Mouse (Mus musculus) gastrocnemius, postnatal 4 days (tissue): ENCODE data around the gene Ppp1r12c. TPM values are rescaled to one million over a fixed set of nuclear protein-coding genes. Genes with fewer than 3 reads are reported as not detected.

Experiments used
- DNase-seq, 2 experiments: peaks; one replicate each; pipeline ENCODE4 v3.0.0; 2021 to 2022; ENCODE audit warnings: low spot score in 2 of 2, mixed read lengths in 2 of 2
- total RNA-seq, 2 experiments: library from RNA; stranded (reverse); gene quantifications; 2 replicates each; pipeline ENCODE4 v1.2.3; 2021

The Ppp1r12c gene
- total RNA-seq, 2 experiments from 2014 or later, result 63.9 to 81.6 TPM

DNA sequence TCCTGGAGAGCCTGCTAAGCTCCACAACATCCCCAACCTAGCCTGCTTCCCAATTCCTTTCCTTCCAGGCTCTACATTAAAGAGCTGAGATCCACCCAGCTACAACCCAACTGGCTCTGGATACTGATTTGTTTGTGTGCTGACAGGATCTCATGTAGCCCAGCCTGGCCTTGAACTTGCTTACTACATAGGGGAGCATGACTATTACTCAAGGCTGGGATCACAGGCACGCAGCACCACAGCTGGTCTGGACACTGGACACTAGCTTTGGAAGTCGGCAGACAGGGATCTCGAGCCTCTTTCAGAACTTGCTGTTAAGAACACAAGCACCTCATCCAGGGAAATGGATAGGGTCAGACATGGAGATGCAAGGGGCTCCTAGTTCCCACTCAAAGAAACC is 5.0 kb downstream of the Ppp1r12c start:
- no peak for DNase-seq

DNA sequence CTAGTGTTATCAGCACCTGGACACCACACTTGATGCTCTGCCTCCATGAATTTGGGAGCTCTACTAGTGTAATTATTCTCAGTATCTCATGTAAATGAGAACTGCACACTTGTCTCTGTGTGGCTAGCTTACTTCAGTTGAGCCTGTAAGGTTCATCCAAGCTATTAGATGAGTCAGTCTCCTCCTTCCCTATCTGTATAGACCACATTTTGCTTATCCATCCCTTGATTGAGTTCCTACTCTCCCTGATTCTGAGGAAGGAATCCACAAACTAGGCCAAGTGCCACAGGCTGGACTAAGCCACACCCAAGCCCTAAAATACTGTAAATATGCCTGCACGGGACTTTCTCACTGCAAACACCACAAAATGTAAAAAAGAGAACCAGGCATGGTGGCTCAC is 7.5 kb downstream of the Ppp1r12c start:
- DNase-seq, result no peak

DNA sequence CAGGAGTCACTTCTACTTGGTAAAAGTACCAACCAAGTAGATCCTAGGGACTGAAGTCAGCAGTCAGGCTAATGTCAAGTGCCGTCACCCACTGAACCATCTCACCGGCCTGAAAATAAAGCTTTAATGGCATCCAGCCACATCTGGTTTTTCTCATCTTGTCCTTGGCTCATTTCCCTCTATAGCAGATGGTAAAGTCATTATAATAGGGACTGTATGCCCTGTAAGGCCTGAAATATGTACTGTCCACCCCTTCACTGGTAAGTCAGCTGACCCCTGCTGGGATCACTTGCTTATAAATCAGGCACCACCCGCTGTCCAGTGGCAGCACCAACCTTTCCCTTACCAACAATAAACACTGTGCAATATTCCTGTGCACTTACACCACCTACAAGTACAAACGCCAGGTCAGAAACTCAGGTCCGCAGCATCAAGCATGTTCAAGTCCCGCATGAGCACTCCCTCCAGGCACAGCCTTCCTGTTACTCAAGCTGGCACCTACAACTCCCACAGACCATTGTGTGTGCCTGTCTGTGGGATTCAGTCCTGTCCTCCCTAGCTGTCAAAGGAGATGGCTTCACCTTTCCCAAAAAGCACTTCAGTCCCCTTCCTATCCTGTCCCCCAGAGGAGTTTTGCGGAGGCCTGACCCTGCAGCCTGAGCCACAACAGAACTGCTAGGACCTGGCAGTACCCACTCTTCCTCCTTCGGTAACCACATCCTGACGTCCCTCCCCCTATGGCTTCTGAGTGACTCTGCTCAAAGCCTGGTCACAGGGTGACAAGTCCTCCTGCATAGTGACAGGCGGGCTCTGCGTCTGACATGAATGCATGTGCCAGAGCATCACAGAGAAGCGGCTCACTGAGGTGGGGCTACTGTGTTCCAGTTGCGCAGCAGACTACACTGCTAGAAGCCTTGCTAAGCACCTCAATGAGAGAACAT is 8.9 kb downstream of the Ppp1r12c start:
- no peak for DNase-seq

DNA sequence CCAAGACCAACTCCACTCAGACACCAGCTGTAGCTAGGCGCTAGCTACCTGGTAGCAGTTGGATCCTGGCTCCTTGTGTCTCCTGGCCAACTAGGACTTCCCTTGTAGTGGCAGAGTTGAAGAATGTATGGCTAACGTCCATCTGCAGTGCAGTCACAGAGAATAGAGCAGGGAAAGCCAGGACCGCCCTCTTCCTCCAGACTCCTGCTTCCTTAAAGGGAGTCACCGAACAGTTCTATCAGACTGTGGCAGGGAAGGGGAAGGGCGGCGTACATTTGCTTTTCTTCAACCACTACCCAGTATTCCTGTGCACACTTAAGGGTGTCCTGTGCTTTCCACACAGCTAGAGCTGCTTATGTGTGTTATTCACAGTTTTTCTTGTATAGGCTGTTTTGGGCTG is 10.2 kb downstream of the Ppp1r12c start:
- DNase-seq, result no peak

DNA sequence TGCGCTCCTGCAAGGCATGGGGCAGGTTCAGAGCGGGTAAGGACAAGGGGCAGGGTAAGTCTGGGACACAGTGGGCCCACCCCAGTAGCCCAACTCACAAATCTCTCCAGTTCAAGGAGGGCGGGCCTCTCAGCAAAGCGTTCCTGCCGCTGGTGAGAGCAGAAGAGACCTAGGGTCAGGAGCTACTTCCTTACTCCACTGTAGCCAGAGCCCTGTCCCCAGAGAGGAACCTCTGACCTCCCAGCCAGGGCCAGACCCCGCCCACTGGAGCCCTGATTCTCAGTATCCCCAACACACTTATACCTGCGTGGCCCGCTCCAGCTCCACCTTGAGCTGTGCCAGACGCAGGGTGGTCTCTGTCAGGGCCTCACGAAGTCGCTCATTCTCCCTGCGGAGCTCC is 19.2 kb downstream of the Ppp1r12c start:
- DNase-seq, result no peak

DNA sequence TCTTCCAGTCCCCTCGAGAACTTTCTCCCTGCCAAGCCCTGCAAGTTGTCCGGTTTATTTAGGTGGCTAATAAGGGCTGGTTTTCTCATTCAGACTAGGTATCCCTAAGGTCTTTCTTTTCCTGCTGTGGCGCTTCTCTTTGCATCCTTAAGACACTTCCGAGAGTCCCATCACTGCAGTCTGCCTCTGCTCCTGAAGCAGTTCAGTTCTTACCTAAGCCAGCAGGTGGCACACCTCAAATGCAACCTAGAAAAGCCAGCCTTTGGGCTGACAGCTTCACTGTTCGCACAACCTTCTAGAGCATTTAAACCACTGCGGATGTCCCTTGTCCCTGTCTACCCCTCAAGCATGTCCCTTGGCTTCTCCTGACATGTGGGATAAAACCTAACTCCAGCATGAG is 21.8 kb downstream of the Ppp1r12c start:
- DNase-seq, result no peak

DNA sequence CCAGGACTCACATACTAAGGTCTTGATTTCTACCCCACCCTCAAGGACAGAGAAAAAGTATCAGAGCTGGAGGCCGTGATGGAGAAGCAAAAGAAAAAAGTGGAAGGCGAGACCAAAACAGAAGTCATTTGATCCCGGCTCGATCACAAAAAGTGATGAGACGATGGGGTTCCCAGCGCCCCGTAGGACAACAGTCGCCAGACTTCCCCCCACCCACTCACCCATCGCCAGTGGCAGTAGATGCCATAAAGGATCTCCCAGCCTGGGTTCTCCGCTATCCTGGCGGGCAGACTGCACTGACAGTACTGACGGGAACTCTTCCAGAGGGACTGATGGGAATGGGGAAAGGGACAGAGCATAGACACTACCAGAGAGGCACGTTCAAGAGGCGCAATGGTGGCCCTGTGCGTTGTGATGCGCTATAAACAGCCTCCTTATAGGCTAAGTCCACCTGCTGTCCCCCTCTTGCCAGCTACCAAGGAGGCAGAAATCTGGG is 22.6 kb downstream of the Ppp1r12c start:
- no peak for DNase-seq

DNA sequence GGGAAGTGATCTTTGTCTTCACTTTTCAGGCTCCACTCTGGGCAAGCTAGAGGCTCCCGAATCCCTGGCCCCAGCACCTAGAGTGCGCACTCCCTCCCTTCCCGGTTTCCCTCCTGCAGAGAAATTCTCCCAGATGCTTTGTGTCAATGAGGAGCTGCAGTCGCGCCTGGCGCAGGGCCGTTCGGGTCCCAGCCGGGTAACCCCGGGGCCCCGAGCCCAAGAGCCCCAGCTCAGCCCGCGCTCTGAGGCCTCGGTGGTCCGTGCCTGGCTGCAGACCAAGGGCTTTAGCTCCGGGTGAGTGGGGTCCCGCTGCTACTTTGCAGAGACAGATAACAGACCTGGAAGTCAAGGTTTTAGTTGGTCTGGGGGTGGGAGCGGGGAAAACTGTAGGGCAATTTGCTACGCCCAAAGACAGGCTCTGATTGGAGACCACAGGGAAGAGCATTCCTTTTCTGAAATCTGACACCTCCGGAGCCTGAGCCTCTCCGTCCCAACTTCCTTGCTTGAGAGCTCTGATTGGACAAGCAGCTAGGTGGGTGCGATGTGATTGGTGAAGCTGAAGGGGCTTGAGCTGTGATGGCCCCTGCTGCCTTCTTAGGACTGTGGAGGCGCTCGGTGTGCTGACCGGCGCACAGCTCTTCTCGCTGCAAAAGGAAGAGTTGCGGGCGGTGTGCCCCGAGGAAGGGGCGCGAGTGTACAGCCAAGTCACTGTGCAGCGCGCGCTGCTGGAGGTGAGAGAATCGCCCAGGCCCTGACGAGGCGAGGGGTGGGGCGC is 23.3 kb downstream of the Ppp1r12c start:
- peak in 1 of 2 experiments; percentile 65 for DNase-seq

DNA sequence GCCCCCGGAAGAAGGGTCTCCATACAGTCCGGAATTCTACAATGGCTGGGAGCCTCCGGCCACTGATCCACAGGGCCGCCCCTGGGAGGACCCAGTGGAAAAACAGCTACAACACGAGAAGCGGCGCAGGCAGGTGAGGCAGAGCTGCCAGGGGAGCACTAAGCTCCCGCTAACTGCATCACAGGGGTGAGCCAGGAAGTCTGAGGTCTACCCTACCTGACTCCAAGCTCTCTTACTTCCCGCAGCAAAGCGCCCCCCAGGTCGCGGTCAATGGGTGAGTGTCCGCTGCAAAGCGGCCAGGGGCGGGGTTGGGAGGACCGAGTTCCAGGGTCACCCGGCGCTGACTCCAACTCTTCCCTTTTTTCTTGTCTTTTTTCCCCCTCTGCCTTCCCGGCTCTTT is 27.5 kb downstream of the Ppp1r12c start:
- no peak for DNase-seq

DNA sequence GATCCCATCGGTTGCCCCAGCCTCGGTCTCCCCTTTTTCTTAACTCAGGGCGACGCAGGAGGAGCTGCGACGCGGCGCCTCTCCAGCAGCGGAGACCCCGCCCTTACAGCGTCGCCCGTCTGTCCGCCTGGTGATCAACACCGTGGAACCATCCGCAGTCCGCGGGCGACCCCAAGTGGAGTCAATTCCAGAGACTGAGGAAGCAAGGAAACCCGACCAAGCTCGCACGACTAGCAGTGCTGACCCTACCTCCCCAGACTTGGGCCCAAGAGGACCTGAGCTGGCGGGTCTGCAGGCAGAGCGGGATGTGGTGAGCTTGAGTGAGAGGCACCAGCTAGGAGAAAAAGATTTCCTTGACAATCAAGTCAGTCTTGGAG is 30.3 kb downstream of the Ppp1r12c start:
- DNase-seq, result peak; percentile 53 to 80

DNA sequence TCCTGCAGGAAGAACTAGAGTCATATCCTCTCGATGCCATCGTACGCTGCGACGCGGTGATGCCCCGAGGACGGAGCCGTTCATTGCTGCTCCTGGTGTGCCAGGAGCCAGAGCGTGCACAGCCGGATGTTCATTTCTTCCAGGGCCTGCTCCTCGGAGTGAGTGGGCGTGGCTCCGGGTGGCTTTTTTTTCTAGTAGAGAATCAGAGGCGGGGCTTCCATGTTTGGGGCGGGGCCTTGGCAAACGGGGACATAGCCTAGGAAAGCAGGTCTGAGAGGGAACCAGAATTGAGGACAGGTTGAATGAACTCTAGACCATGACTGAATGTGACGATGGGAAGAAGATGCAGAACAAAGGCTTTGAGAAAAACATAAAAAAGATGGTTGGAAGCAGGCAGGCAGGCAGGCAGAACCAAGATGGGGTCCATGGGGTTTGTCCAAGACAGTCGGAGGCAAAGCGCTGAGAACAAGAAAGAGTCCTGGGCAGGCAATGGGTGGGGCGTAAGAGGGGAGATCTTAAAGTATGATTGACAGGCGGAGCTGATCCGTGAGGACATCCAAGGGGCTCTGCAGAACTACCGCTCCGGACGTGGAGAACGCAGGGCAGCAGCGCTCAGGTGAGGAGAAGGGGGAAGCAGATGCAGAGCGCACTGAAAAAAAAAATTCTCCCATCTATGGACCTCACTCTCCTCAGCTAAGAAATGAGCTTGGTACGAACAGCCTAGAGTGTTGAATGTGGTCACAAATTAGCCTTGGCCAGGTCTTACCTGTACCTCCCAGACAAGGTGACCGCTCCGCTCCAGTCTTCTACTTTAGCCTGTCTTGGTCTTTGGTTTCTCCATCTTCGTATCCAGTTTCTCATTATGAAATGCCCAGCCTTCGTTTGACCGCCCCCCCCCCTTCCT is 31.0 kb downstream of the Ppp1r12c start:
- no peak for DNase-seq

DNA sequence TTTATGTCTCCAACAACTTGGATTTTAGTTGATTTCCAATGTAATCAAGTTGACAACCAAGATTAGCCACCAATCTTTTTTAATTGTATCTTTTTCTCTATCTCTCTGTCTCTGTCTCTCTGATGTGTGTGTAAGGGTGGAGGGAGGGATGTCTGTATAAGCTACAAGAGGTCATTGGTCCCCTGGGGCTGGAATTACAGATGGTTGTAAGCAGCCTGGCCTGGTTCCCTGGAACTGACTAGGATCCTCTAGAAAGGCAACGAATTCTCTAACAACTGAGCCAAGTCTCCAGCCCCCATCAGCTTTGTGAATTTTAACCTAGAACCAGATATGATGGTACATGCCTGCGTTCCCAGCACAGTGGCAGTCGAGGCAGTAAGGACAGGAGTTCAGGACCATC is 33.7 kb downstream of the Ppp1r12c start:
- DNase-seq, result no peak

DNA sequence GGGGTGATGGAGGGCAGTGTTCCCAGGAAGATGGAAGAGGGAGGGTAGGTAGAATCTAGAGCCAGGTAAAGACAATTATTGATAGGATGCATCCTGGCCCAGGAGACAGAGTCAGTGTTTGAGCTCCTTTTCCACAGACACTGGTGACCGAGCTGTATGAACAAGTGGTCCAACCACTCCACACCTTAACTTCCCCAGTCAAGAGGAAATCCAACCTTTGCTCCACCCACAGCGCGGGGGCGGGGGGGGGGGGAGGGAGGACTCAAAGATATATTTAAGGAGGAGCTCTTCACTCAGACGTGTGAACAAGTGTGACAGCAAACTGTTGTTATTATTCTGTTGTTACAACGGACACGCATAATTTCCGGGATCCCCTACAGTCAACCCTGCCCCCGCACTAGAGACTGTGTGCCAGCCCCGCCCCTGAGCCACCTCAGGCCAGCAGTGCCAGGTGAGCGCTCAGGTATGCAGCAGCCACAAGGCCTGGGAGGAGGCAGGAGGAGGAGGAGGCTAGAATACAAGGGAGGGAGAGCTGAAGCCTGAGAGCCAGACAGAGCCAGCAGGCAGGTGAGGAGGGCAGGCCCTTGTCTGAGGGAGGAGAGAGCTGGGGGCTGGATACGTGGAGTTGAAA is 37.2 kb downstream of the Ppp1r12c start:
- no peak for DNase-seq

DNA sequence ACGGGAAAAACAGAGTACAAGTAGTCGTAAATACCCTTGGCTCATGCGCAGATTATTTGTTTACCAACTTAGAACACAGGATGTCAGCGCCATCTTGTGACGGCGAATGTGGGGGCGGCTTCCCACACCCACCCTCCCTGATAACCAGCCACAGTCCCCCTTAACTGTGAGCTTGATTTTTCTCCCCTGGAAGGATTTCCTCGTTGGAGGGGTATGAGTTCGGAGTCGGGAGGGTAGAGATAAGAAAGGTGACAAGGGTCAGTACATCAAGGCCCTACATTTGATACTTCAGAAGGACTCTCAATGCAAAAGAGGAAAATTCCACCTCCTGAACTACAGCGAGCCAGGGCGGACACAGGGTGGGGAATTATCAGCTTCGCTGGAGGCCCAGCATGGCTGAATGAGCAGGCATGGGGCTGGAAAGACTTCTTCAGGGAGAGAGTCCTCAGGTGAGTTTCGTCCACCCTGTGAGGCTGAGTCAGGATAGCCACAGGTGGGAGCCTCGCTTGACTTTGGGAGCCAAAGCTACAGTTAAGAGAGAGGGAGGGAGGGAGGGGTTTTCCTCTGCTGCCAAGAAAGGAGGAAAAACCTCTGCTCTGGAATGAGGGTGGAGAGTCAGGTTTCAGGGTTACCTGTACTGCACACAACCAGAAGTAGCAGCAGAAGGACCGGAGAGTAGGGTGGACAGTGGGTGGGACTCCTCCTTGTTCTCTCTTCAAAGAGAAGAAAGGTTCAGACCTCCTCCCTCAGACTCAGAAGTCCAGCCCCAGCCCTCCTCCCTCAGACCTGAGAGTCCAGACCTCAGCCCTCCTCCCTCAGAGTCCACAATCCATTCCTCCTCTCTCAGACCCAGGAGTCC is 40.7 kb downstream of the Ppp1r12c start, which contains the start of gene Eps8l1:
Gene Eps8l1 (plus strand): TSS at position 99 of the 859 bp plus-strand sequence.
- DNase-seq, result no peak

DNA sequence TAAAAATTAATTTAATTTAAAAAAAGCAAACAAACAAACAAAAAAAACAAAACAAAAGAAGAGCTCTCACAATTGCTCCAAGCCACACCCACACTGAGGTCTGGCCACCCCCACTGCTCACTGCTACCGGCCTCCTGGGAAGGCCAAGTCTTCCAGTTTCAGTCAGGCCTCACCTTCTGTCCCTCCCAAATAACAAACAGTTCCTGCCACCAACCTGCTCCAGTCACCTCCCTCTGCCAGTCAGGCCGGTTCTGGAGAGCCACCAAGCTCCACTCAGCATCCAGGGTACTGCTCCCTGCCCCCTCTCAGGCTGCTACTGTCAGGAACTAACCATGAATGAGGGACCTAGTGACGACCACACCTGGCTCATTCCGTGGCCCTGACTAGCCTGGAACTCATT is 48.8 kb downstream of the Ppp1r12c start:
- DNase-seq, result no peak

DNA sequence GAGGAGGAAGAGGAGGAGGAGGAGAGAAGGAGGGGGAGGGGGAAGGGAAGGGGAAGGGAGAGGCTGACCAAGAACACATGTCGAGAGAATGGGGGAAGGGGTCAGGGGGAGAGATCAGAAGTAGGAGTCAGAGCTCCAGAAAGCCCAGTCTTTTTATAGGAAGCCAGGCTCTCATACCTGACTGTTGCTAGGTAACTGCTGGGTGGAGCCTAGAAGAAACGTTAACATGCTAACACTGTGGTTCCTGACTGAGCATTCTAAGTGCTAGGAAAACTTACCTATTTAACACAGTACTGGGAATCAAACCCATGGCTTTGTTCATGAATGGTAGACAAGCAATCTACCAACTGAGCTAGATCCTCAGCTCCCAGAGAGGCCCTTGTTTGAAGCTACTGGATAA is 52.3 kb downstream of the Ppp1r12c start:
- no peak for DNase-seq

DNA sequence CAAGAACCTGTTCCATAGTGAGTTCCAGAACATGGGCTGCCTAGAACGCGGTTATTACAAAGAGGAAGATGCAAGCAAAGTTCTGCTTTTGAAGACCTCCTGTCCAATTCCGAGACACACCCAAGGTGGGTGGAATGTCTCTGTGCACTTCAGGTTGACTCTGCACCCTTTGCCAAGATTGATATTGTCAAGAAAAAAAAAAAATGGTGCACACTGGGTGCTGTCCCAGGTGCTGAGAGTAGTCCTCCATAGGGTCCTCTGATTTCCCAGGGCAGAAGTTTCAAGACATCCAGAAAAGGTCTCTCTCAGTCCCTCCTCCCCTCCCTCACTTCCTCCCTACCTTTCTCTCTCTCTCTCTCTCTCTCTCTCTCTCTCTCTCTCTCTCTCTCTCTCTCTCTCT is 53.0 kb downstream of the Ppp1r12c start:
- no peak for DNase-seq

DNA sequence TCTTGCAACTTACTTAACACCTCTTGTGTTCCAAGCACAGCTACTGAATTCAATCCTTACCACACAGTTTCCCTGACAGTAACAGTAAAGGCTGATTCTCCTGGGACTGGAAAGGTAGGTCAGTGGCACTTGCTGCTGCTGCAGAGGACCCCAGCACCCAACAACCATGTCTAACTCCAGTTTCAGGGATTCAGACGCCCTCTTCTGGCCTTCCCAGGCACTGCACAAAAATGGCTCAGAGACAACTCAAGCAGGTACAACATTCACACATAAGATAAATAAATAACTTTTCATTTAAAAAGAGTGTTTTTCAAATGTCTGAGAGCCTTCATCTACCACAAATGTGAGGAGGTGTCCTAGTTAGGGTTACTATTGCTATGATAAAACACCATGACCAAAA is 54.3 kb downstream of the Ppp1r12c start:
- DNase-seq, result no peak

DNA sequence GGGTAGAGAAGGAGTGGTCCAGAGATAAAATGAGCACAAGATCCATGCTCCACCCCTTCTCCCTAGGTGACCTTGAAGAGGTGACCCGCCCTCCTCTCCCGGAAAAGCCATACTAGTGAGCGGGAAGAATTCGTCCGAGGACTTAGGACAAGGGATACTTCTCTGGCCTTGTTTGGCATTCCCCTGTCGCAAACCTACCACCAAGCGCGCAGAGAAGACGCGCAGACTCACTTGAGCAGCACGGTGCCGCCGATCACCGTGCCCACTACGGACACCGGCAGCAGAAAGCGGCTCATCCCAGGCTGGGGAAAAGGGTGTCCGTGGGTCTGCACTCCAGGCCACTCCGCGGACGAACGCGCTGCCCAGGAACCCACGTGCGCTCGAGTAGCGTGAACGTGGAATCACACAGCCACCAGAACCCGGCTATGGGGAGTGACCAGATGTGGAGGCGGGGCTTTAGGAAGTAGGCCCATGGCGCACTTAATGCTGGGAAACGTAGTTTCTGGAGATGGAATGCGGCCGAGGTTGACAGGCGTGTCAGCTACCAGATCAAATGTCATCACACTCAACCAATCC is 56.2 kb downstream of the Ppp1r12c start, which contains the start of gene Rdh13:
Gene Rdh13 (minus strand): TSS at position 434 of the 576 bp plus-strand sequence.
- DNase-seq, result peak; percentile 72 to 87
